Mouse (Mus musculus) right cerebral cortex, postnatal 14 days (tissue): ENCODE data around the gene Tdrd12.

Source experiments
- DNase-seq: peaks from one replicate; pipeline ENCODE4 v3.0.0; 2022

The Tdrd12 gene

GRCm38 (mm10) chr7:35447996-35448846 is 89.3 kb downstream of the Tdrd12 start, which contains the start of gene Slc7a9:
TSS of gene Slc7a9 (plus strand) at chr7:35448796.
- DNase-seq, result no peak

- no peak for DNase-seq
Observed at GRCm38 (mm10) chr7:35447501-35447900, 90.0 kb downstream of the Tdrd12 start.

GRCm38 (mm10) chr7:35435266-35435665 is 102.3 kb downstream of the Tdrd12 start:
- no peak for DNase-seq

GRCm38 (mm10) chr7:35428146-35428545 is 109.4 kb downstream of the Tdrd12 start:
- no peak for DNase-seq

- no peak for DNase-seq
Observed at GRCm38 (mm10) chr7:35423071-35423470, 114.5 kb downstream of the Tdrd12 start.
